Mouse (Mus musculus) gonadal fat pad, adult 2 months (tissue): ENCODE results near the gene Pak1. TPM values are rescaled to one million over a fixed set of nuclear protein-coding genes. Genes with fewer than 3 reads are reported as not detected.

Source experiments
- DNase-seq: peaks from one replicate; pipeline ENCODE4 v3.0.0-alpha.2; 2012; ENCODE audit warnings: low read depth
- polyA plus RNA-seq: library from polyadenylated mRNA; depleted of rRNA; stranded (reverse); fragments of >200 nt; gene quantifications from 2 replicates; pipeline ENCODE4 v1.2.3, GENCODE M21; 2012; rRNA removed

Gene Pak1
- polyA plus RNA-seq: 4.0 and 5.9 TPM in 2 replicates

- DNase-seq: no peak
Measured at GRCm38 (mm10) chr7:97788190-97788668, at the start of gene Pak1. Pak1 (plus strand) TSS chr7:97788541.

GRCm38 (mm10) chr7:97740948-97741347 is 47.4 kb upstream of the Pak1 start:
- no peak for DNase-seq

GRCm38 (mm10) chr7:97741756-97742291 is 46.5 kb upstream of the Pak1 start:
- no peak for DNase-seq

GRCm38 (mm10) chr7:97745299-97745698 is 43.0 kb upstream of the Pak1 start:
- DNase-seq: no peak

- DNase-seq: no peak
Measured at GRCm38 (mm10) chr7:97747176-97747707, 41.1 kb upstream of the Pak1 start.

GRCm38 (mm10) chr7:97747787-97748497 is 40.4 kb upstream of the Pak1 start:
- no peak for DNase-seq

GRCm38 (mm10) chr7:97748527-97749206 is 39.7 kb upstream of the Pak1 start:
- no peak for DNase-seq

GRCm38 (mm10) chr7:97749207-97750190 is 38.8 kb upstream of the Pak1 start:
- DNase-seq: no peak

- DNase-seq: peak; percentile 33
Measured at GRCm38 (mm10) chr7:97756967-97757881, 31.1 kb upstream of the Pak1 start.

GRCm38 (mm10) chr7:97764591-97764990 is 23.8 kb upstream of the Pak1 start:
- DNase-seq: no peak

GRCm38 (mm10) chr7:97765181-97765962 is 23.0 kb upstream of the Pak1 start:
- DNase-seq: no peak

- DNase-seq: no peak
Measured at GRCm38 (mm10) chr7:97765963-97766347, 22.4 kb upstream of the Pak1 start.

- no peak for DNase-seq
Measured at GRCm38 (mm10) chr7:97766406-97767166, 21.8 kb upstream of the Pak1 start.

GRCm38 (mm10) chr7:97767841-97768240 is 20.5 kb upstream of the Pak1 start:
- DNase-seq: no peak

- DNase-seq: no peak
Measured at GRCm38 (mm10) chr7:97769020-97769419, 19.3 kb upstream of the Pak1 start.

- no peak for DNase-seq
Measured at GRCm38 (mm10) chr7:97770841-97771620, 17.3 kb upstream of the Pak1 start.

- no peak for DNase-seq
Measured at GRCm38 (mm10) chr7:97775380-97775779, 13.0 kb upstream of the Pak1 start.

- DNase-seq: no peak
Measured at GRCm38 (mm10) chr7:97775923-97776322, 12.4 kb upstream of the Pak1 start.
